In the genomic region with DNA sequence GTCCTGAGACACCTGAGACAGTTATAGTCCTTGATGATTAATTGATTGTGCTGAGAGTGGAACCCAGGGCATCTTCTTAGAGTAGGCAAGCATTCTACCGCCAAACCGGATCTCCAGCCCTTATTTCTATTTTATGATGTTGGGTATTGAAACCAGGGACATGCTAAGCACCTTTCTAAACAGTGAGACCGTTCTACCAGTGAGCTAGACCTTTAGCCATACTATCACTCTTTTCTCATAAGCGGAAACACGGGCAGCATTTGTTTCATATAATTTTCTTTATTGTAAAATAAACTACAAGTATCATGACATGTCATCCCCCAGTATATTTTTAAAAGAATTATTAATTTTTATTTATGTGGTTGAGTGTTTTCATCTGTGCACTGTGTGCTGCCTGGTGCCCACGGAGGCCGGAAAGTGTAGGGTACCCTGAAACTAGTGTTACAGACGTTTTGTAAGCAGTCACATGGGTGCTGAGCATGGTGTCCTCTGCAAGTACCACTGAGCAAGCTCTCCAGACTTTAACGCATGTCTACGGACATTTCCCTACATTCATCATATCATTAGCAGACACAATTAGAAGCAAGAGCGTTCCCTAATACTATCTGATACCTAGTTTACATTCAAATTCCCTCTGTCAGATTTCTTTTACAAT, we compare ENCODE assay signal across 8 mouse cellular contexts. TPM values are rescaled to one million over a fixed set of nuclear protein-coding genes. Genes with fewer than 3 reads are reported as not detected.
DNase-seq lines count a peak whose midpoint lies in the region; ATAC-seq and TF ChIP-seq lines count a peak whose summit lies in the region.

No protein-coding gene starts in this region.

- H3K4me1 ChIP-seq in forebrain, embryonic 13.5 days, result peaks cover 6% of the 10 kb centered on the region
- H3K4me1 ChIP-seq in liver, embryonic 14.5 days (replicated peaks; ENCODE audit: control insufficient read depth in 2 of 2, insufficient read depth in 2 of 2, low read length in 1 of 2), result peaks cover 21% of the 10 kb centered on the region in 2 experiments

- peak overlapping the region; percentile 80 for H3K4me3 ChIP-seq in gastrocnemius, adult 2 months
- no peak overlapping the region for H3K4me3 ChIP-seq in C2C12 (ENCODE audit: insufficient read depth, poor library complexity, severe bottlenecking)
- peak overlapping the region; percentile 47 for H3K4me3 ChIP-seq in forebrain, embryonic 13.5 days
- H3K4me3 ChIP-seq in liver, embryonic 14.5 days (ENCODE audit: insufficient read depth in 1 of 2, low read depth in 2 of 2, low read length in 2 of 2), result peak overlapping the region; percentile 52 to 62

- no peaks in the 10 kb centered on the region for H3K9me3 ChIP-seq in forebrain, embryonic 13.5 days (replicated peaks)
- H3K9me3 ChIP-seq in liver, embryonic 14.5 days (ENCODE audit: control insufficient read depth, low read length), result no peaks in the 10 kb centered on the region

- 53% methylated on average over 11 of the region's 11 CpGs for WGBS in forebrain, embryonic 13.5 days
- WGBS in liver, embryonic 14.5 days (ENCODE audit: insufficient replicate concordance), result 59% methylated on average over 11 of the region's 11 CpGs

- peak overlapping the region; percentile 19 for H3ac ChIP-seq in C2C12 (ENCODE audit: control insufficient read depth, insufficient read length, low read depth)

- H3K79me2 ChIP-seq in C2C12 (ENCODE audit: control insufficient read depth, insufficient read depth), result no peaks in the 10 kb centered on the region

- no peaks in the 10 kb centered on the region for H3K36me3 ChIP-seq in C2C12 (ENCODE audit: control insufficient read depth, insufficient read depth)
- no peaks in the 10 kb centered on the region for H3K36me3 ChIP-seq in forebrain, embryonic 13.5 days (ENCODE audit: poor library complexity, severe bottlenecking)
- H3K36me3 ChIP-seq in liver, embryonic 14.5 days (replicated peaks; ENCODE audit: control insufficient read depth, insufficient read depth, low read depth), result no peaks in the 10 kb centered on the region

- no peaks in the 10 kb centered on the region for H3K79me3 ChIP-seq in C2C12 (ENCODE audit: low read depth)

- H3K4me2 ChIP-seq in forebrain, embryonic 13.5 days, result peak overlapping the region; percentile 67
- peak overlapping the region; percentile 86 for H3K4me2 ChIP-seq in liver, embryonic 14.5 days (ENCODE audit: low read depth)

- peak; percentile 40 for ATAC-seq in forebrain, embryonic 13.5 days
- no peak for ATAC-seq in liver, embryonic 14.5 days (ENCODE audit: insufficient read depth)

- intact Hi-C loops in gastrocnemius, adult 2 months (cut with DNase I), result loop anchor here (2.0 kb wide), 1 partner anchor 122 kb away; a partner anchor contains a TSS
- intact Hi-C loops in gastrocnemius, postnatal 36 days (cut with DNase I), result loop anchor here (5.0 to 10.0 kb wide), 2 partner anchors 96 to 252 kb away; a partner anchor contains a TSS

- H3K9ac ChIP-seq in forebrain, embryonic 13.5 days, result peak overlapping the region; percentile 68
- peak overlapping the region; percentile 79 for H3K9ac ChIP-seq in liver, embryonic 14.5 days (replicated peaks)

- peak overlapping the region; percentile 97 for H3K27ac ChIP-seq in gastrocnemius, adult 2 months
- peak overlapping the region; percentile 52; the same call in 1 of the 2 replicates for H3K27ac ChIP-seq in forebrain, embryonic 13.5 days
- H3K27ac ChIP-seq in liver, embryonic 14.5 days, result peak overlapping the region; percentile 49

- no peak for TF ChIP-seq CTCF in gastrocnemius, adult 2 months (IDR thresholded peaks at IDR 0.05)
- TF ChIP-seq CTCF in C2C12 (IDR thresholded peaks at IDR 0.05; ENCODE audit: control insufficient read depth, insufficient read depth, insufficient read length), result no peak
- no peak for TF ChIP-seq CTCF in liver, embryonic 14.5 days (IDR thresholded peaks at IDR 0.05; ENCODE audit: low read depth)

- DNase-seq in gastrocnemius, adult 2 months, result no peak
- DNase-seq in gastrocnemius, postnatal 36 days, result no peak
- DNase-seq in liver, embryonic 14.5 days (ENCODE audit: low read depth in 3 of 3, low spot score in 3 of 3), result no peak
- no peak for DNase-seq in urinary bladder, adult 2 months (ENCODE audit: low spot score)
- no peak for DNase-seq in thymus, postnatal 4 days
- DNase-seq in layer of hippocampus, postnatal 36 days, result no peak

- no peaks in the 10 kb centered on the region for H3K27me3 ChIP-seq in C2C12 (ENCODE audit: control insufficient read depth, insufficient read depth, insufficient read length)
- 0 out of 2 replicates have a peak, but pooled peaks cover 8% of the 10 kb centered on the region for H3K27me3 ChIP-seq in forebrain, embryonic 13.5 days
- H3K27me3 ChIP-seq in liver, embryonic 14.5 days (ENCODE audit: control insufficient read depth, insufficient read depth, low read length), result no peaks in the 10 kb centered on the region

- TF ChIP-seq EP300 in liver, embryonic 14.5 days (IDR thresholded peaks at IDR 0.05; ENCODE audit: low read depth), result no peak

TF ChIP-seq in C2C12, 6 proteins besides CTCF, POLR2A, EP300 and RAD21:
- TF ChIP-seq MYOG (IDR thresholded peaks at IDR 0.05; ENCODE audit: control insufficient read depth, extremely low read depth, insufficient read length) (no peak), MYOD1 (IDR thresholded peaks at IDR 0.05; ENCODE audit: control insufficient read depth, insufficient read length, low read depth) (no peak), CEBPB (IDR thresholded peaks at IDR 0.05; ENCODE audit: low read depth) (no peak), MAX (IDR thresholded peaks at IDR 0.05) (no peak), USF1 (IDR thresholded peaks at IDR 0.05; ENCODE audit: low read depth) (no peak), FOSL1 (IDR thresholded peaks at IDR 0.05; ENCODE audit: insufficient read depth, low read length, poor library complexity, severe bottlenecking) (no peak)

RNA-seq across cellular contexts. Expression of a gene that starts 6.4 kb away (rescaled TPM):
- 10 to 100 TPM; 16.2 to 20.6 TPM for total RNA-seq in gastrocnemius, adult 2 months (2021)
- total RNA-seq in gastrocnemius, postnatal 36 days (2021), result 10 to 100 TPM; 14.7 to 14.9 TPM
- 10.2 TPM for polyA plus RNA-seq in C2C12 (2012; fragmentation: generic; extraction: Trizol)
- 97.9 and 98.4 TPM in 2 replicates for polyA plus RNA-seq in forebrain, embryonic 13.5 days (2015; fragmentation: Nextera tagmentation; extraction: Ambion mirVana)
- 18.6 and 24.5 TPM in 2 replicates for polyA plus RNA-seq in liver, embryonic 14.5 days (2012; rRNA removed)
- polyA plus RNA-seq in liver, embryonic 14.5 days (2014; fragmentation: Nextera tagmentation; extraction: Ambion mirVana), result 23.0 and 25.6 TPM in 2 replicates
- 56.6 and 76.3 TPM in 2 replicates for polyA plus RNA-seq in urinary bladder, adult 2 months (2012; rRNA removed)
- total RNA-seq in layer of hippocampus, postnatal 36 days (2021), result 10 to 100 TPM; 39.7 to 46.2 TPM

RNA-seq across cellular contexts. Expression of a gene that starts 31.9 kb away (rescaled TPM):
- total RNA-seq in gastrocnemius, adult 2 months (2021), result under 1 TPM; 0.18 to 0.59 TPM
- total RNA-seq in gastrocnemius, postnatal 36 days (2021), result under 1 TPM; 0.20 to 0.36 TPM
- 0.20 TPM for polyA plus RNA-seq in C2C12 (2012; fragmentation: generic; extraction: Trizol)
- 3.7 and 4.4 TPM in 2 replicates for polyA plus RNA-seq in forebrain, embryonic 13.5 days (2015; fragmentation: Nextera tagmentation; extraction: Ambion mirVana)
- 0.94 and 1.3 TPM in 2 replicates for polyA plus RNA-seq in liver, embryonic 14.5 days (2012; rRNA removed)
- 1.2 and 2.0 TPM in 2 replicates for polyA plus RNA-seq in liver, embryonic 14.5 days (2014; fragmentation: Nextera tagmentation; extraction: Ambion mirVana)
- polyA plus RNA-seq in urinary bladder, adult 2 months (2012; rRNA removed), result 2.2 and 2.5 TPM in 2 replicates
- total RNA-seq in layer of hippocampus, postnatal 36 days (2021), result 1 to 10 TPM; 1.1 to 1.5 TPM

RNA-seq across cellular contexts. Expression of a gene that starts 44.6 kb away (rescaled TPM):
- total RNA-seq in gastrocnemius, adult 2 months (2021), result 10 to 100 TPM; 13.6 to 14.5 TPM
- total RNA-seq in gastrocnemius, postnatal 36 days (2021), result 10 to 100 TPM in 1 of 2 experiments, 1 to 10 TPM in 1; 8.8 to 11.9 TPM
- 3.5 TPM for polyA plus RNA-seq in C2C12 (2012; fragmentation: generic; extraction: Trizol)
- polyA plus RNA-seq in forebrain, embryonic 13.5 days (2015; fragmentation: Nextera tagmentation; extraction: Ambion mirVana), result 21.7 and 25.4 TPM in 2 replicates
- 7.0 and 9.5 TPM in 2 replicates for polyA plus RNA-seq in liver, embryonic 14.5 days (2012; rRNA removed)
- 4.2 and 4.6 TPM in 2 replicates for polyA plus RNA-seq in liver, embryonic 14.5 days (2014; fragmentation: Nextera tagmentation; extraction: Ambion mirVana)
- polyA plus RNA-seq in urinary bladder, adult 2 months (2012; rRNA removed), result 69.8 and 74.6 TPM in 2 replicates
- 10 to 100 TPM; 52.3 to 53.5 TPM for total RNA-seq in layer of hippocampus, postnatal 36 days (2021)

RNA-seq across cellular contexts. Expression of a gene that starts 46.3 kb away (rescaled TPM):
- 1 to 10 TPM; 6.9 to 8.7 TPM for total RNA-seq in gastrocnemius, adult 2 months (2021)
- total RNA-seq in gastrocnemius, postnatal 36 days (2021), result 1 to 10 TPM; 4.7 to 6.7 TPM
- 3.1 TPM for polyA plus RNA-seq in C2C12 (2012; fragmentation: generic; extraction: Trizol)
- polyA plus RNA-seq in forebrain, embryonic 13.5 days (2015; fragmentation: Nextera tagmentation; extraction: Ambion mirVana), result 16.4 and 18.1 TPM in 2 replicates
- 1.2 and 2.5 TPM in 2 replicates for polyA plus RNA-seq in liver, embryonic 14.5 days (2012; rRNA removed)
- 2.9 and 4.0 TPM in 2 replicates for polyA plus RNA-seq in liver, embryonic 14.5 days (2014; fragmentation: Nextera tagmentation; extraction: Ambion mirVana)
- polyA plus RNA-seq in urinary bladder, adult 2 months (2012; rRNA removed), result 7.9 and 8.0 TPM in 2 replicates
- total RNA-seq in layer of hippocampus, postnatal 36 days (2021), result 1 to 10 TPM; 8.4 to 9.9 TPM

RNA-seq across cellular contexts. Expression of a gene that starts 59.4 kb away (rescaled TPM):
- total RNA-seq in gastrocnemius, adult 2 months (2021), result under 1 TPM; 0.14 to 0.15 TPM
- total RNA-seq in gastrocnemius, postnatal 36 days (2021), result under 1 TPM in 1 of 2 experiments, not detected in 1; 0.17 TPM
- polyA plus RNA-seq in C2C12 (2012; fragmentation: generic; extraction: Trizol), result 0.02 TPM
- polyA plus RNA-seq in forebrain, embryonic 13.5 days (2015; fragmentation: Nextera tagmentation; extraction: Ambion mirVana), result 2.9 and 3.5 TPM in 2 replicates
- 0.19 and 0.25 TPM in 2 replicates for polyA plus RNA-seq in liver, embryonic 14.5 days (2012; rRNA removed)
- polyA plus RNA-seq in liver, embryonic 14.5 days (2014; fragmentation: Nextera tagmentation; extraction: Ambion mirVana), result 0.40 and 0.65 TPM in 2 replicates
- 1.0 and 1.1 TPM in 2 replicates for polyA plus RNA-seq in urinary bladder, adult 2 months (2012; rRNA removed)
- total RNA-seq in layer of hippocampus, postnatal 36 days (2021), result 1 to 10 TPM in 1 of 2 experiments, under 1 TPM in 1; 0.78 to 1.2 TPM
